Mouse (Mus musculus): ENCODE measurements at regions not wholly inside any gene's neighbourhood (a gene's known extent, or its start where the extent isn't known, plus 50 kb on each side); places are given as distances from the start of the nearest gene placed in this dataset.

DNA sequence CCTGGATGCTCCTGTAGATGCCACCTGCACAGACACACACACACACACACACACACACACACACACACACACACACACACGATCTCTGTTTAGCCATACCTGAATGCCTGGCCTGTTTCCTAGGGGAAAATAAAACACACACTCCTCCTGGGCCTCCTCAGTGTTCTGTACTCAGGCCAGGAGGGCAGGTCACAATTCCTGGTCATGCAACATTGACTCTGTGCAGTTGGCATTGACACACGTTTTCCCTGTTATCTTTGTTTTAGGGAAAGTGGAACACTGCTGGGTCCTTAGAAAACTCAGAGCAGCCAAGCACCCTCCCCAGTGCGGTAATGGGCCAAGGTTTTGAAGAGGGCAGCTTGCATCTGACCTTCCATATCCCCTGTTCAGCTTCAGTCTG is 246.7 kb downstream of the H2al1j start:
- DNase-seq = no peak

DNA sequence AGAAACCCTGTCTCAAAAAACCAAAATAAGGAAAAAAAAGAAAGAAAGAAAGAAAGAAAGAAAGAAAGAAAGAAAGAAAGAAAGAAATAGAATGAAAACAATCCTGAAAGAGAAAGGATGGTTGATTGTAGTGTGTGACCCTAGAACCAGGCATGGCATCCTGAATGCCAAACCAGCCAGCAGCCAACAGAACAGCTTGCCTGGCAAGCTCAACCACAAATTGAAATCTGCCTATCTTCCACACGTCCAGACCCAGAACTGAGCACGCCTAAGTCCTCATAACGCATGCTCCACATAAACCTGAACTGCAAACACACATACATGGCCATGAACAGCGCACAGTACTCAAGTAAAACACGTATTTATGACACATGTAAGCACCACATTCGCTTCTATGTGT is 247.9 kb downstream of the H2al1j start:
- DNase-seq = no peak

GRCm38 (mm10) chrX:11576287-11576686 is 248.7 kb downstream of the H2al1j start:
- no peak for DNase-seq

- no peak for DNase-seq
These were observed 249.7 kb downstream of the H2al1j start for GRCm38 (mm10) chrX:11577294-11577693.

- no peak for DNase-seq
These were observed 257.7 kb downstream of the H2al1j start for GRCm38 (mm10) chrX:11585353-11585752.

GRCm38 (mm10) chrX:11591391-11592187 is 264.0 kb downstream of the H2al1j start:
- no peak for DNase-seq

GRCm38 (mm10) chrX:11594542-11594941 is 266.9 kb downstream of the H2al1j start:
- no peak for DNase-seq

DNA sequence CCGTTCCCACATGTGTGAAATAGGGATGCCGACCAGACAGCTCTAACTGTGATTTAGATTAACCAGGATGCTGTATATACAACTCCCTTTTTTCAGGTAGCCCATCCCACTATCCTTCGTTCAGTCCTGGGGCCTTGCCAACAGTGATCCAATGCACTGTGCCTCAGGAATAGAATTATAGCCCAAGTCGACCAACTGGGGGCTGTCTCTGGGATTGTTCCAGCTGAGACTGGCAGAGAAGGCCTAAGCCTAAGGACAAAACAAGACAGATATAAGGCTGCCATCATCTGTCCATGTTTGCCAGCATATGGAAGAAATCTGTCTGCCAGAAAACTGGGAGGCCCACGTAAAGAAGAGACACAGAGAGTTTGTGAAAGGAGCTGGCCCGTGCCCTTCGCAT is 269.9 kb downstream of the H2al1j start:
- no peak for DNase-seq

DNA sequence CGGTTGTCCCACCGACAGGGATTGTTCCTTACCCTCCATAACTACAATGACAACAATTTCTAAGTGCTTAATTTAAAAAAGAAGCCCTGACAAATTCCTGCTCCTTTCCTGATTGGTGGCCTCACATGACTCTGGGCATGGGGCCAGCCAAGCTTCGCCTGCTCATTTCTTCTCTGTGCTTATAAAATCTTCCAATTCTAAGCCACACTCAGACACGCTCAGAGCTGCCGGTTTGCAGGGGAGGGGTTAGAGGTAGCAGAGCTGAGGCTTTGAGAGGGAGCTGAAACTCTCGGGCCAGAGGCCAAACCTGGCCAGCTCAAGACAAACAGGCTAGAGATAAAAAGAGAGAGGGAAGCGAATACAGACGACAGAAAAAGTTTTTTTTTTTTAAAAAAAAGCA is 286.6 kb downstream of the H2al1j start:
- no peak for DNase-seq

GRCm38 (mm10) chrX:11621045-11621763 is 293.6 kb downstream of the H2al1j start:
- DNase-seq = peak in 1 of 2 experiments; percentile 23

GRCm38 (mm10) chrX:11626274-11626878 is 298.8 kb downstream of the H2al1j start:
- no peak for DNase-seq

GRCm38 (mm10) chrX:11629362-11629761 is 301.7 kb downstream of the H2al1j start:
- DNase-seq = no peak

GRCm38 (mm10) chrX:11629906-11630305 is 302.3 kb downstream of the H2al1j start:
- DNase-seq = no peak

GRCm38 (mm10) chrX:11631186-11631913 is 303.7 kb downstream of the H2al1j start:
- DNase-seq = peak; percentile 17 to 34

DNA sequence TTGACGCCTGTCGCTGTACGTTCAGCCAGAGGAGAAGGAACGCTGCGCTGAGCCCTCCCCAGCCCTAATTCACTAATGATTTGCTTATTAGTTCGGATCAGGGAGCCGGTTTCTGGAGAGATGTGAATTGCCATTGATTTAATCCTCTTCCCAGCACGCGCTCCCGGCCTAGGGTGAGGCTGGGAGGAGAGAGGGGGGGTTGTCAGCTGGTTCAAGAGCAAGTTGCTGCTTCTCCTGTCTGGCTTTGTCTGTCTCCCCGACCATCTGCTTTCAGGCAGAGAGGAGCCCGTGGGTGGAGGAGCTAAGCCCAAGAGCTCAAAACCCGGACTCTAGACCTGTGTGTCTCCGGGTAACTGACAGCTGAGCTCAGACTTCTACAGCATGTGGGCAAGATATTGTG is 304.4 kb downstream of the H2al1j start:
- no peak for DNase-seq

DNA sequence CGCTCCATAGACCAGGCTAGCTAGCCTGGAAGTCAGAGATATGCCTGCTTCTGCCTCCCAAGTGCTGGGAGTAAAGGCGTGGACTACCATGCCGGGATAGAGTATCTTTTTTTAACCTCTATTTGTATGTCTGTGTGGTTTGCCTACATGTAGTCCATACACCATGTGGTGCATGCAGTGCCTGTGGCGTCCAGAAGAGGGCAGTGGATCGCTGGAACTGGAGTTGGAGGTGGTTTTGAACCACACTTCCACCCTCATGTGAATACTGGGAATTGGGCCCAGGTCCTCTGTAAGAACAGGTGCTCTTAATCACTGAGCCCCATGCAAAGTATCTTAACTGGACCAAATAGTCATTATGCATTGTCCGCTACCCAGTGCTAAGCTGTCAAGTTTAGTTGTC is 306.2 kb downstream of the H2al1j start:
- DNase-seq = no peak

DNA sequence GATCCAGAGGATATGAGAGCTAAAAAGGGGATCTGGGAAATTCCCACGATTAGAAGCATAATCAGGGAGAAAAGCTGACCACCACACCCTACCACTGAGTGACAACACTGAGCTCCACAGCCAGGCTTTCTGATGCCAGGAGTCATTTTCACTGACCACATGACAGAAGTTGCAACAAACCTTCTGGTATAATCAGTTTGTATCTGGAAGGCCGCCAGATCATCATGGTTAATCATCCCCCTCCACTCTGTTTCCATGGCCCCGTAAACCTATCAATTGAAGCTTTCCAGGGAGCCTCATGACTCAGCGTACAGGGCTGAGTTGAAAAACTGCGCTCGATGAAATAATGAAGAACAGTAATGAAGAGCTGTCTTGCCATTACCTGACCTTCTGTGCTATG is 316.9 kb downstream of the H2al1j start:
- no peak for DNase-seq

DNA sequence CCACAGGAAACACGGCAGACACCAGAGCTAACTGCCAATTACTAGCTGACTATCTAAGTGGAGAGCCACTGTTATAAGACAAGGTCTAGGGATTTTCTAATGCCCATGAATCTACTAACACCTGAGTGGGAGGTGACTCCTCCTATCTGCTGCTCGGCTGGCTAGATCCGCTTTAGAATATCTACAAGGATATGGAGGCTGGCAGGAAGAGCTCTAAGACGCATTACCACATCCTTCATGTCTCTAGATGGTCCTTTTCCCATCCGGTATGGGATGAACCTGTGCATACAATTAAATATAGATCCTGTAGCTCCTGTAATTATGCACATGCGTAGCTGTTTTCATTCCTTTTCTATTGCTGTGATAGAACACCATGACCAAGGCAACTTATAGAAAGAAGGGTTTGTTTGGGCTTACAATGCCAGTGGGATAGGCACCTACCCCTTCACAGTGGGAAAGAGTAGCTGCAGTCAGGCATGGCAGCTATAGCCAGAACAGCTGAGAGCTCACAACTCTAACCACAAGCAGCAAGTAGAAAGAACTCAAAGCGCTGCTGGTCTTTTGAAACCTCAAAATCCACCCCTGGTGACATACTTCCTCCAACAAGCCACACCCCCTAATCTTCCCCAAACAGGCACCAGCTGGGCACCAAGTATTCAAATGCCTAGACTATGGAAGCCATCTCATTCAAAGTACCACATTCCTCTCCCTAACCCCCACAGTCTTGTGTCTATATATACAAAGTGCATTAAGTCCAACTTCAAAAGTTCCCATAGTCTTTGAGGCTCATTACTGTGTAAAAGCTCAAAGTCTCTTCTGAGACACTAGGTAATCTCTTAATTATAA is 319.3 kb downstream of the H2al1j start:
- no peak for DNase-seq

DNA sequence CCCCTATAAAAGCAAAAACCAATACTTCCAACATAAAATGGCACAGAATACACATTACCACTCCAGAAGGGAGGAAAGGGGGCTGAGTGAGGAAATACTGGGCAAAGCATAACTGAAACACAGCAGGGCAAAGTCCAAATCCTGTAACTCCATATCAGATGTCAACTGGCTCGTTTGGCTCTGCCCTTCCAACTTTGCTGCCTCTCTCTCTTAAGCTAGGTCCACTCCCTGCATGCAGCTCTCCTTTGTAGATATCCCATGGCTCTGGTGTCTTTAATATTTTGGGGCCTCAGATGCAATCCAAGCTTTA is 319.9 kb downstream of the H2al1j start:
- DNase-seq = no peak

DNA sequence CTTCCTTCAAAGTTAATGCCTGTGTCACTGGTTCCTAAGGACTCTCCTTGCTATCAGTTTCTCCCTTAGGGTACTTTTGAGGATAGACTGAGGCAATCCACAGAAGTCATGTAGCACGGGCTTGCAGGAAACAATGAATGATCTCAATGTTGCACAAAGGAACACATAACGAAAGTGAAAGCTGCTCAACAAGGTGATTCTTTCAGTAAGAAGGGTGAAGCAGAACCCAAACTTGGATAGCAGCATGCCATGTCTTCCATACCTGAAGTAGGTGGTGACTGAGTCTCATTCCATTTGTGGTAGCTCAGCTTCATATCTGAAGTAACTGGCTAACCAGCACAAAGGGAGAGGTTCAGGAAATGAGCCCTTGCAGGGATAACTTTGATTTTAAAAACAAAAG is 325.7 kb downstream of the H2al1j start:
- no peak for DNase-seq

GRCm38 (mm10) chrX:11654976-11655375 is 327.4 kb downstream of the H2al1j start:
- DNase-seq = peak; percentile 45 to 58

DNA sequence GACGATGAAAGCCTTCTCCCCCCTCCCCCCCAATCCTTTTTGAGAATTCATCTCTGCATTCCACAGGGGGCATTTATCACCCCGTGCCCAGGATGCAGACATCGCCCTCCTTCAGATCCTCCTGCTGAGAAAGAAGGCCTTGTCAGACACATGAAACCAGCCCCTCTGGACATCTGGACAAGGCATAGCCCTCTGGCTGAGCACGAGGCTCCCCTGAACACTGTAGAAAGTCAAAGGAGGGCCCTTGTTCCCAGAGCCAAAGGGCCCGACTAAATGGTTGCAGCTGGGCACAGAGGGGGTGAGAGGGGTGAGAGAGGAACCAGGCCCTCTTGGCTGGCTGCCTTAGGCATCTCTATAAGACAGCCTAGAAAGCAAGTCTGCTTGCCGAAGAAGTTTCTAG is 327.8 kb downstream of the H2al1j start:
- DNase-seq = peak; percentile 25
